ENCODE assay signal across 12 mouse cellular contexts in genomic region chr4:114818963-114819702, GRCm38 (mm10). TPM values are rescaled to one million over a fixed set of nuclear protein-coding genes. Genes with fewer than 3 reads are reported as not detected.
A peak's percentile ranks its signal among the peaks of the same experiment; 100 is the strongest.
DNase-seq lines count a peak whose midpoint lies in the region; ATAC-seq and TF ChIP-seq lines count a peak whose summit lies in the region.
"Had no signal": no experiment of that assay in that cellular context is flagged by ENCODE, and none has a peak within 500 bp of the region (broad histone marks: within the 10 kb centered on the region; RNA-seq: fewer than 3 reads in every experiment).

No protein-coding gene starts in this region.

- H3K9me3 ChIP-seq in lung, embryonic 16.5 days (ENCODE audit: control insufficient read depth, low read length), result no peaks in the 10 kb centered on the region
- no peaks in the 10 kb centered on the region for H3K9me3 ChIP-seq in embryonic facial prominence, embryonic 13.5 days
- no peaks in the 10 kb centered on the region for H3K9me3 ChIP-seq in hindbrain, postnatal 0 days (ENCODE audit: low read length)
- H3K9me3 ChIP-seq in midbrain, embryonic 15.5 days, result no peaks in the 10 kb centered on the region

- TF ChIP-seq CTCF in hindbrain, postnatal 0 days (IDR thresholded peaks at IDR 0.05; ENCODE audit: low read depth), result no peak

- H3K4me1 ChIP-seq in lung, embryonic 16.5 days (replicated peaks; ENCODE audit: control insufficient read depth, insufficient read depth, low read length), result peaks cover 14% of the 10 kb centered on the region; the same call in 1 of the 2 replicates
- H3K4me1 ChIP-seq in embryonic facial prominence, embryonic 13.5 days, result peaks cover 29% of the 10 kb centered on the region
- no peaks in the 10 kb centered on the region for H3K4me1 ChIP-seq in hindbrain, postnatal 0 days (ENCODE audit: insufficient read depth, low read length)
- peaks cover 12% of the 10 kb centered on the region for H3K4me1 ChIP-seq in midbrain, embryonic 15.5 days

- WGBS in lung, embryonic 16.5 days, result 17% methylated on average over 9 of the region's 9 CpGs
- WGBS in embryonic facial prominence, embryonic 13.5 days, result 8% methylated on average over 9 of the region's 9 CpGs
- WGBS in hindbrain, postnatal 0 days, result 23% methylated on average over 9 of the region's 9 CpGs
- WGBS in midbrain, embryonic 15.5 days, result 10% methylated on average over 9 of the region's 9 CpGs

- peak overlapping the region; percentile 5; the same call in 1 of the 2 replicates for H3K27ac ChIP-seq in lung, embryonic 16.5 days (ENCODE audit: low read length)
- H3K27ac ChIP-seq in embryonic facial prominence, embryonic 13.5 days, result peak overlapping the region; percentile 3; the same call in 1 of the 2 replicates
- 0 out of 2 replicates have a peak overlapping the region, but pooled peaks have one; percentile 4 for H3K27ac ChIP-seq in hindbrain, postnatal 0 days
- no peak overlapping the region for H3K27ac ChIP-seq in midbrain, embryonic 15.5 days

- H3K4me3 ChIP-seq in lung, embryonic 16.5 days (ENCODE audit: low read length), result no peak overlapping the region
- H3K4me3 ChIP-seq in embryonic facial prominence, embryonic 13.5 days, result no peak overlapping the region
- no peak overlapping the region for H3K4me3 ChIP-seq in hindbrain, postnatal 0 days (ENCODE audit: low read length)
- H3K4me3 ChIP-seq in midbrain, embryonic 15.5 days, result no peak overlapping the region

- ATAC-seq in lung, embryonic 16.5 days (ENCODE audit: low read depth), result peak; percentile 44
- ATAC-seq in embryonic facial prominence, embryonic 13.5 days (ENCODE audit: insufficient number of reproducible peaks, insufficient read depth, low FRiP score, low TSS enrichment, low read depth), result 0 out of 2 replicates have a peak, but pooled peaks have one; percentile 4
- ATAC-seq in hindbrain, postnatal 0 days, result peak; percentile 30; the same call in 1 of the 2 replicates
- peak; percentile 24; the same call in 1 of the 2 replicates for ATAC-seq in midbrain, embryonic 15.5 days (replicated peaks)

- no peak overlapping the region for H3K4me2 ChIP-seq in lung, embryonic 16.5 days (ENCODE audit: low read depth, low read length)
- no peak overlapping the region for H3K4me2 ChIP-seq in embryonic facial prominence, embryonic 13.5 days
- no peak overlapping the region for H3K4me2 ChIP-seq in hindbrain, postnatal 0 days (ENCODE audit: low read depth, low read length)
- no peak overlapping the region for H3K4me2 ChIP-seq in midbrain, embryonic 15.5 days

- no peaks in the 10 kb centered on the region for H3K27me3 ChIP-seq in lung, embryonic 16.5 days (ENCODE audit: control insufficient read depth, insufficient read depth, low read depth, low read length)
- H3K27me3 ChIP-seq in embryonic facial prominence, embryonic 13.5 days, result peaks cover 97% of the 10 kb centered on the region
- no peaks in the 10 kb centered on the region; the same call in 1 of the 2 replicates for H3K27me3 ChIP-seq in hindbrain, postnatal 0 days (ENCODE audit: insufficient read depth, low read length)
- peaks cover 13% of the 10 kb centered on the region for H3K27me3 ChIP-seq in midbrain, embryonic 15.5 days (replicated peaks)

- H3K9ac ChIP-seq in lung, embryonic 16.5 days (ENCODE audit: low read length), result no peak overlapping the region
- H3K9ac ChIP-seq in embryonic facial prominence, embryonic 13.5 days, result no peak overlapping the region
- no peak overlapping the region for H3K9ac ChIP-seq in hindbrain, postnatal 0 days (replicated peaks; ENCODE audit: low read length)
- no peak overlapping the region for H3K9ac ChIP-seq in midbrain, embryonic 15.5 days

- no peak for DNase-seq in lung, postnatal 14 days
- DNase-seq in hindbrain, postnatal 0 days (ENCODE audit: low spot score), result peak; percentile 31
- DNase-seq in frontal cortex, postnatal 14 days (ENCODE audit: low spot score in 2 of 2), result no peak
- DNase-seq in cerebellum, adult 11-12 months, result no peak
- DNase-seq in layer of hippocampus, adult 9-10 months (ENCODE audit: low spot score), result no peak
- DNase-seq: cerebellum, adult 18-20 months; heart, postnatal 4 days had no signal

- H3K36me3 ChIP-seq in lung, embryonic 16.5 days (ENCODE audit: control insufficient read depth, insufficient read depth, low read length), result no peaks in the 10 kb centered on the region
- no peaks in the 10 kb centered on the region for H3K36me3 ChIP-seq in embryonic facial prominence, embryonic 13.5 days
- no peaks in the 10 kb centered on the region for H3K36me3 ChIP-seq in hindbrain, postnatal 0 days (ENCODE audit: insufficient read depth, low read length)
- H3K36me3 ChIP-seq in midbrain, embryonic 15.5 days (replicated peaks), result no peaks in the 10 kb centered on the region

RNA-seq across cellular contexts. Expression of gene Gm12830, which starts 2.4 kb away (rescaled TPM):
- polyA plus RNA-seq in lung, embryonic 16.5 days (2015; fragmentation: Nextera tagmentation; extraction: Ambion mirVana), result not detected in 2 replicates
- polyA plus RNA-seq in embryonic facial prominence, embryonic 13.5 days (2015; fragmentation: Nextera tagmentation; extraction: Ambion mirVana), result not detected in 2 replicates
- total RNA-seq in hindbrain, postnatal 0 days (2014; rRNA removed), result not detected in 2 replicates
- polyA plus RNA-seq in hindbrain, postnatal 0 days (2015; fragmentation: Nextera tagmentation; extraction: Ambion mirVana), result not detected in 2 replicates
- not detected in 2 replicates for polyA plus RNA-seq in midbrain, embryonic 15.5 days (2015; fragmentation: Nextera tagmentation; extraction: Ambion mirVana)
- total RNA-seq: heart, postnatal 4 days; left cerebral cortex, adult 8-10 months; neutrophil, adult 5-6 weeks had no signal
